Mouse (Mus musculus): ENCODE results near the gene Snx10. TPM values are rescaled to one million over a fixed set of nuclear protein-coding genes. Genes with fewer than 3 reads are reported as not detected.
A peak's percentile ranks its signal among the peaks of the same experiment; 100 is the strongest.
"Not testable (repeated sequence)": the region's sequence is repeated elsewhere in the genome, so short reads cannot be mapped to it uniquely, and the experiment has no call there.

Gene Snx10
- 10 to 100 TPM; 10.8 to 14.7 TPM for total RNA-seq (2021)

GRCm38 (mm10) chr6:51523807-51524320 is at the start of gene Snx10:
Snx10 (plus strand) TSS chr6:51523901.
- intact Hi-C loops (cut with DNase I) = no loop called here
- DNase-seq = peak; percentile 57 to 59

GRCm38 (mm10) chr6:51479136-51479731 is 44.5 kb upstream of the Snx10 start:
- DNase-seq = no peak
- intact Hi-C loops (cut with DNase I) = no loop called here

GRCm38 (mm10) chr6:51481548-51481947 is 42.2 kb upstream of the Snx10 start:
- intact Hi-C loops (cut with DNase I) = no loop called here
- no peak for DNase-seq

- DNase-seq = no peak
- intact Hi-C loops (cut with DNase I) = no loop called here
These were observed 39.8 kb upstream of the Snx10 start for GRCm38 (mm10) chr6:51483861-51484260.

- intact Hi-C loops (cut with DNase I); DNase-seq: not testable (repeated sequence)
These were observed 39.1 kb upstream of the Snx10 start for GRCm38 (mm10) chr6:51484556-51484955.

GRCm38 (mm10) chr6:51485646-51486045 is 38.1 kb upstream of the Snx10 start:
- intact Hi-C loops (cut with DNase I) = no loop called here
- no peak for DNase-seq

- intact Hi-C loops (cut with DNase I) = no loop called here
- DNase-seq = no peak
These were observed 37.5 kb upstream of the Snx10 start for GRCm38 (mm10) chr6:51486076-51486710.

GRCm38 (mm10) chr6:51486731-51487130 is 37.0 kb upstream of the Snx10 start:
- intact Hi-C loops (cut with DNase I) = no loop called here
- no peak for DNase-seq

- peak; percentile 62 to 64 for DNase-seq
- intact Hi-C loops (cut with DNase I) = no loop called here
These were observed 33.9 kb upstream of the Snx10 start for GRCm38 (mm10) chr6:51489787-51490186.

- intact Hi-C loops (cut with DNase I) = no loop called here
- DNase-seq = no peak
These were observed 26.2 kb upstream of the Snx10 start for GRCm38 (mm10) chr6:51497321-51498111.

GRCm38 (mm10) chr6:51505671-51506070 is 18.0 kb upstream of the Snx10 start:
- DNase-seq = no peak
- intact Hi-C loops (cut with DNase I) = loop anchor here (5.0 kb wide), 1 partner anchor 123 kb away; no protein-coding TSS in a partner anchor

- intact Hi-C loops (cut with DNase I) = loop anchor here (5.0 kb wide), 1 partner anchor 125 kb away; no protein-coding TSS in a partner anchor
- no peak for DNase-seq
These were observed 16.1 kb upstream of the Snx10 start for GRCm38 (mm10) chr6:51507556-51507955.

- peak; percentile 73 to 84 for DNase-seq
- intact Hi-C loops (cut with DNase I) = loop anchor here (5.0 kb wide), 1 partner anchor 127 kb away; no protein-coding TSS in a partner anchor
These were observed 14.7 kb upstream of the Snx10 start for GRCm38 (mm10) chr6:51508750-51509648.

- DNase-seq = peak; percentile 48 to 72
- intact Hi-C loops (cut with DNase I) = loop anchor here (2.0 kb wide), 1 partner anchor 69 kb away; no protein-coding TSS in a partner anchor
These were observed 13.6 kb upstream of the Snx10 start for GRCm38 (mm10) chr6:51510094-51510493.

GRCm38 (mm10) chr6:51510946-51511345 is 12.8 kb upstream of the Snx10 start:
- DNase-seq = no peak
- intact Hi-C loops (cut with DNase I) = loop anchor here (2.0 kb wide), 1 partner anchor 68 kb away; no protein-coding TSS in a partner anchor

- DNase-seq = no peak
- intact Hi-C loops (cut with DNase I) = no loop called here
These were observed 10.0 kb upstream of the Snx10 start for GRCm38 (mm10) chr6:51513745-51514144.

GRCm38 (mm10) chr6:51514860-51515259 is 8.8 kb upstream of the Snx10 start:
- DNase-seq = no peak
- intact Hi-C loops (cut with DNase I) = no loop called here

GRCm38 (mm10) chr6:51523310-51523709 is 391 bp upstream of the Snx10 start:
- intact Hi-C loops (cut with DNase I) = no loop called here
- DNase-seq = peak in 1 of 2 experiments; percentile 12

- peak; percentile 12 to 31 for DNase-seq
- intact Hi-C loops (cut with DNase I) = no loop called here
These were observed 725 bp downstream of the Snx10 start for GRCm38 (mm10) chr6:51524321-51524931.

- DNase-seq = no peak
- intact Hi-C loops (cut with DNase I) = no loop called here
These were observed 1.3 kb downstream of the Snx10 start for GRCm38 (mm10) chr6:51525001-51525400.
